Mouse (Mus musculus) heart, embryonic 14.5 days (tissue): ENCODE measurements around the gene Gm26897. TPM values are rescaled to one million over a fixed set of nuclear protein-coding genes. Genes with fewer than 3 reads are reported as not detected.

Source experiments
- ATAC-seq: fragments of 200-750 bp; cut with Nextera tagmentation; 2 replicates; pipeline ENCODE4 v1.8.0; 2017; ENCODE audit warnings: low read depth, moderate TSS enrichment; ENCODE audit not compliant: insufficient number of reproducible peaks, insufficient read depth, low FRiP score
- H3K27ac ChIP-seq, 2 experiments: fragments of 200-500 bp in 1 of 2; fragments of 300-500 bp in 1 of 2; sonication (generic) in 1 of 2; replicated peaks in 1 of 2; 2 replicates each; pipeline ENCODE4 v1.5.1; 2012 to 2014; ENCODE audit warnings: low read depth in 2 of 2, low read length in 2 of 2, control low read depth in 1 of 2, mild to moderate bottlenecking in 1 of 2, mixed read lengths in 1 of 2; ENCODE audit not compliant: control insufficient read depth in 1 of 2, insufficient read depth in 1 of 2
- H3K27me3 ChIP-seq: fragments of 300-500 bp; sonication (generic); 2 replicates; pipeline ENCODE4 v1.6.1; 2014; ENCODE audit warnings: mild to moderate bottlenecking, low read length, control low read depth; ENCODE audit not compliant: control insufficient read depth, insufficient read depth
- H3K36me3 ChIP-seq: fragments of 300-500 bp; sonication (generic); 2 replicates; pipeline ENCODE4 v1.6.1; 2014; ENCODE audit warnings: mild to moderate bottlenecking, control low read depth, low read length, mixed read lengths; ENCODE audit not compliant: control insufficient read depth, insufficient read depth
- H3K4me1 ChIP-seq, 2 experiments: fragments of 200-500 bp in 1 of 2; fragments of 300-500 bp in 1 of 2; sonication (generic) in 1 of 2; 2 replicates each; pipeline ENCODE4 v1.6.1; 2012 to 2014; ENCODE audit warnings: low read length in 2 of 2, control low read depth in 1 of 2, mixed read lengths in 1 of 2; ENCODE audit not compliant: control insufficient read depth in 2 of 2, insufficient read depth in 2 of 2
- H3K4me2 ChIP-seq: fragments of 300-500 bp; sonication (generic); 2 replicates; pipeline ENCODE4 v1.6.1; 2014; ENCODE audit warnings: mild to moderate bottlenecking, low read length
- H3K4me3 ChIP-seq, 2 experiments: fragments of 200-500 bp in 1 of 2; fragments of 300-500 bp in 1 of 2; sonication (generic) in 1 of 2; 2 replicates each; pipeline ENCODE4 v1.5.1; 2012 to 2014; ENCODE audit warnings: low read length in 2 of 2, mild to moderate bottlenecking in 2 of 2, control low read depth in 1 of 2, low read depth in 1 of 2, moderate library complexity in 1 of 2; ENCODE audit not compliant: control insufficient read depth in 1 of 2, insufficient read depth in 1 of 2
- H3K9ac ChIP-seq: fragments of 300-500 bp; sonication (generic); 2 replicates; pipeline ENCODE4 v1.6.1; 2014; ENCODE audit warnings: mild to moderate bottlenecking, low read length
- H3K9me3 ChIP-seq: fragments of 300-500 bp; sonication (generic); 2 replicates; pipeline ENCODE4 v1.6.1; 2016; ENCODE audit warnings: low read length, control low read depth; ENCODE audit not compliant: control insufficient read depth
- WGBS: fragments of 180-500 bp; shearing (Covaris S2); extraction: QIAGEN DNeasy Blood & Tissue Kit; methylation state at CpG from one replicate; pipeline ENCODE4 v1.1.7; 2014; 5-methylcytosine and 5-hydroxymethylcytosine counted together
- polyA plus RNA-seq: library from polyadenylated mRNA; unstranded; fragments of >200 nt; fragmentation: Nextera tagmentation; extraction: Ambion mirVana; gene quantifications from 2 replicates; pipeline ENCODE4 v1.2.1, GENCODE M21; 2014

Gene Gm26897
- polyA plus RNA-seq, 1 experiment from 2014 or later: not detected

GRCm38 (mm10) chr5:111766696-111767095 lies 33.0 kb downstream of the Gm26897 start:
- Histone ChIP-seq H3K4me2 (no peak overlapping the region), H3K27ac (no peak overlapping the region), H3K9me3 (no peaks in the 10 kb centered on the region), H3K4me3 (no peak overlapping the region), H3K27me3 (no peaks in the 10 kb centered on the region), H3K36me3 (no peaks in the 10 kb centered on the region), H3K4me1 (peaks cover 21 to 22% of the 10 kb centered on the region in 2 experiments), H3K9ac (no peak overlapping the region)
- 71% methylated on average over 4 of the region's 4 CpGs for WGBS
- no peak for ATAC-seq

DNA sequence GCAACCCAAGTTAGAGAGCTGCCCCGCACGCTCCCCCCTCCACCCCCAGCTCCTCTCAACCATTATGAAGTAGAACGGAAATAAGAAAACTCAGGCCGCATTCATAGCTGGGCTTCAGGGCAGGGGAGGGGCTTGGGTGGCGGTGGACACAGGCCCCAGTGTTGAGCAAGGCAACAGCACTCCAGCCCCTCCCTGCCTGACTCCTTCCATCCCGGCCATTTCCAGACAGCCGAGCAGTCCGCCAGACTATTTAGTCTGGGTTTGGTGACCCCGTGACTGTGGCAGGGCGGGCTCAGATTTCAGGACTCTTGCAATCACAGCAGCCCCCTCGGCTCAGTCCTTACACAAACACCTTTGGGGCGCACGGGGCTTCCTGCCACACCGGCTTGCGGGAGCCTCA lies 36.5 kb downstream of the Gm26897 start:
- 7% methylated on average over 15 of the region's 15 CpGs for WGBS
- peak overlapping the region; percentile 54 for H3K9ac ChIP-seq

DNA sequence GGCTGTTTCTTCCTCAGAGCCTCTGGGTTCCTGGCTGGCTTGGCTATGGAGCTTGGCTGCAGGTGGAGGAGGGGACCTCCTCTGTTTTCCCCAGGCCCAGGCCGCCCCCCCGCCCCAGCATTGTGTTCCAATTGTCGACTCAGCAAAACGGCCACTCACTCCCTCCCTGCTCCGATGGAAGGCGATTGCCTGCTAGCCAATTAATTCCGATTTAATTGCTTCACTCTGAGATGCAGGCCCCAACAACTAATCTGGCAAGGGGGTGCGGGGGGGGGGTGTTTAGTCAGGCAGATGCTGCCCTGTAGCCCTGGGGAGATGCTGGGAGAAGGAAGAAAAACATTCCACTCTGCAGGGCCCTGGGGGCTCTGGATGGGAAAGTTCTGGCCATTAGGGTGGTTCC lies 38.4 kb downstream of the Gm26897 start:
- peaks cover 26 to 27% of the 10 kb centered on the region in 2 experiments for H3K4me1 ChIP-seq
- no peak overlapping the region for H3K4me2 ChIP-seq
- H3K27ac ChIP-seq: peak overlapping the region in 1 of 2 experiments; percentile 56; a peak in 2 of 4 replicates
- no peak overlapping the region for H3K4me3 ChIP-seq
- H3K36me3 ChIP-seq: no peaks in the 10 kb centered on the region
- no peak overlapping the region for H3K9ac ChIP-seq
- 46% methylated on average over 8 of the region's 8 CpGs for WGBS
- ATAC-seq: no peak
- no peaks in the 10 kb centered on the region for H3K27me3 ChIP-seq
- H3K9me3 ChIP-seq: no peaks in the 10 kb centered on the region

More for the DNA sequence above, 36.5 kb downstream of the Gm26897 start:
- Histone ChIP-seq H3K27ac (peak overlapping the region; percentile 37 to 56; a peak in 3 of 4 replicates), H3K9me3 (no peaks in the 10 kb centered on the region), H3K27me3 (no peaks in the 10 kb centered on the region), H3K4me1 (peaks cover 26 to 27% of the 10 kb centered on the region in 2 experiments), H3K4me2 (peak overlapping the region; percentile 61), H3K4me3 (peak overlapping the region; percentile 6 to 11; a peak in 2 of 4 replicates), H3K36me3 (no peaks in the 10 kb centered on the region)
- peak; percentile 70 for ATAC-seq

GRCm38 (mm10) chr5:111772591-111773406 lies 39.1 kb downstream of the Gm26897 start:
- no peak overlapping the region for H3K4me2 ChIP-seq
- H3K9ac ChIP-seq: no peak overlapping the region
- no peaks in the 10 kb centered on the region for H3K9me3 ChIP-seq
- no peak overlapping the region for H3K4me3 ChIP-seq
- H3K27ac ChIP-seq: peak overlapping the region; percentile 3 to 56; a peak in 2 of 4 replicates
- no peak for ATAC-seq
- peaks cover 26 to 27% of the 10 kb centered on the region in 2 experiments for H3K4me1 ChIP-seq
- no peaks in the 10 kb centered on the region for H3K27me3 ChIP-seq
- WGBS: 58% methylated on average over 13 of the region's 13 CpGs
- H3K36me3 ChIP-seq: no peaks in the 10 kb centered on the region

DNA sequence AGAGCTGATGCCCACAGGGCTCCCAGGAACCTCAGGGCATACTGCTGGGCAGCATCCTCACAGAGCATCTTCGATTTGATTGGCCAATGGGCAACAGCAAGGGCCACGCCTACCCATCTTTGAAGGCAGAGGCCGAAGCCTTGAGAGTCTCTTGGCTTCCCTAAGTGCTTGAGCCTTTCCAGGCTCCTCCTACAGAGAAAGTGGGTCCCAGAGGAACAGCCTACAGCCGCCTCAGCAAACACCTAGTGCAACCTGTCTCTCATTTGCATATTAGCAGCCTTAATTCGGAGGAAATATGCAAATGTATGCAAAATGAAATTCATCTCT lies 39.6 kb downstream of the Gm26897 start:
- no peak overlapping the region for H3K27ac ChIP-seq
- no peaks in the 10 kb centered on the region for H3K27me3 ChIP-seq
- H3K9ac ChIP-seq: no peak overlapping the region
- no peak overlapping the region for H3K4me2 ChIP-seq
- no peaks in the 10 kb centered on the region for H3K9me3 ChIP-seq
- H3K4me1 ChIP-seq: peaks cover 26 to 30% of the 10 kb centered on the region in 2 experiments
- no peak overlapping the region for H3K4me3 ChIP-seq
- no peak for ATAC-seq
- 76% methylated on average over 5 of the region's 5 CpGs for WGBS
- H3K36me3 ChIP-seq: no peaks in the 10 kb centered on the region

GRCm38 (mm10) chr5:111776246-111776645 lies 42.5 kb downstream of the Gm26897 start:
- Histone ChIP-seq H3K27ac (no peak overlapping the region), H3K4me1 (peaks cover 17 to 22% of the 10 kb centered on the region in 2 experiments), H3K27me3 (no peaks in the 10 kb centered on the region), H3K9me3 (no peaks in the 10 kb centered on the region), H3K4me3 (no peak overlapping the region), H3K36me3 (no peaks in the 10 kb centered on the region), H3K9ac (no peak overlapping the region), H3K4me2 (no peak overlapping the region)
- WGBS: 83% methylated on average over 6 of the region's 6 CpGs
- no peak for ATAC-seq

- H3K9me3 ChIP-seq: no peaks in the 10 kb centered on the region
- H3K36me3 ChIP-seq: no peaks in the 10 kb centered on the region
- H3K4me3 ChIP-seq: no peak overlapping the region
- no peak overlapping the region for H3K4me2 ChIP-seq
- no peaks in the 10 kb centered on the region for H3K27me3 ChIP-seq
- ATAC-seq: no peak
- H3K27ac ChIP-seq: no peak overlapping the region
- H3K9ac ChIP-seq: no peak overlapping the region
- 57% methylated on average over 5 of the region's 5 CpGs for WGBS
- peaks cover 8 to 10% of the 10 kb centered on the region in 2 experiments; a peak in 3 of 4 replicates for H3K4me1 ChIP-seq
Observed at GRCm38 (mm10) chr5:111778093-111778492, 44.4 kb downstream of the Gm26897 start.
